Mouse (Mus musculus): ENCODE results near the gene Prpf38b.
A peak's percentile ranks its signal among the peaks of the same experiment; 100 is the strongest.

Prpf38b gene

GRCm38 (mm10) chr3:108911548-108912413 is at the start of gene Prpf38b:
TSS of gene Prpf38b (minus strand) at chr3:108911727.
- peak; percentile 98 for DNase-seq

GRCm38 (mm10) chr3:108961226-108961625 is 49.7 kb upstream of the Prpf38b start:
- DNase-seq, result peak; percentile 15

GRCm38 (mm10) chr3:108959680-108960295 is 48.3 kb upstream of the Prpf38b start:
- DNase-seq, result no peak

GRCm38 (mm10) chr3:108957976-108958375 is 46.4 kb upstream of the Prpf38b start:
- DNase-seq, result no peak

GRCm38 (mm10) chr3:108940996-108941395 is 29.5 kb upstream of the Prpf38b start:
- no peak for DNase-seq

- peak; percentile 31 for DNase-seq
Observed at GRCm38 (mm10) chr3:108940001-108940633, 28.6 kb upstream of the Prpf38b start, which contains the start of gene Gm9857. TSS of gene Gm9857 (minus strand) at chr3:108940445.

- no peak for DNase-seq
Observed at GRCm38 (mm10) chr3:108939573-108939972, 28.0 kb upstream of the Prpf38b start, which contains the start of gene Henmt1. TSS of gene Henmt1 (plus strand) at chr3:108939873.

GRCm38 (mm10) chr3:108938691-108939090 is 27.2 kb upstream of the Prpf38b start:
- no peak for DNase-seq

GRCm38 (mm10) chr3:108933557-108933956 is 22.0 kb upstream of the Prpf38b start:
- no peak for DNase-seq

GRCm38 (mm10) chr3:108926308-108926707 is 14.8 kb upstream of the Prpf38b start:
- no peak for DNase-seq

- no peak for DNase-seq
Observed at GRCm38 (mm10) chr3:108925677-108926076, 14.2 kb upstream of the Prpf38b start.

- no peak for DNase-seq
Observed at GRCm38 (mm10) chr3:108921822-108922221, 10.3 kb upstream of the Prpf38b start.

- no peak for DNase-seq
Observed at GRCm38 (mm10) chr3:108920442-108921070, 9.0 kb upstream of the Prpf38b start.

- no peak for DNase-seq
Observed at GRCm38 (mm10) chr3:108918852-108919251, 7.3 kb upstream of the Prpf38b start.

GRCm38 (mm10) chr3:108917986-108918385 is 6.5 kb upstream of the Prpf38b start:
- DNase-seq, result no peak

GRCm38 (mm10) chr3:108916857-108917256 is 5.3 kb upstream of the Prpf38b start:
- DNase-seq, result no peak

- DNase-seq, result no peak
Observed at GRCm38 (mm10) chr3:108915999-108916398, 4.5 kb upstream of the Prpf38b start.

GRCm38 (mm10) chr3:108911081-108911547 is 413 bp downstream of the Prpf38b start:
- peak; percentile 73 for DNase-seq

- peak; percentile 29 for DNase-seq
Observed at GRCm38 (mm10) chr3:108910303-108911080, 1.0 kb downstream of the Prpf38b start.

- no peak for DNase-seq
Observed at GRCm38 (mm10) chr3:108902934-108903333, 8.6 kb downstream of the Prpf38b start.

GRCm38 (mm10) chr3:108902038-108902437 is 9.5 kb downstream of the Prpf38b start:
- no peak for DNase-seq

- no peak for DNase-seq
Observed at GRCm38 (mm10) chr3:108900681-108901080, 10.8 kb downstream of the Prpf38b start.
